Mouse (Mus musculus): ENCODE measurements around the gene Apol9b. TPM values are rescaled to one million over a fixed set of nuclear protein-coding genes. Genes with fewer than 3 reads are reported as not detected.

The Apol9b gene
- polyA plus RNA-seq, 1 experiment, result 3.7 TPM

DNA sequence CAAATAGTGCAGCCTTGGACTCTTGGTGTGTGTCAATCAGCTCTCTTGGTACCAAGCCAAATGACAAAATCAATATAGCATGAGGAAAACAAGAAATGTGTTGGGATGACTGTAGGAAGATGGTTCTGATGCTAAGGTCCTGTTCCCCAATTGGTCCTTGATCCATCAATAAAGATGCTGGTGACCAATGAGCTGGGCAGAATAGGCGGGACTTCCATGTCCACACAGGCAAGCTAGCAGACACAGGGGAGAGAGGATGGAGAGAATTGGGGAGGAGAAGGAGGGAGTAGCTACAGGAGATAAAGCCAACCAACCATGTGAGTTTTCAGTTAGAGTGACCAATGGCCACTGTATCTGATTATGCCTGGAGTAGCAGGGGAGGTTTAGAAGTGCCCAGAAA lies 17.5 kb downstream of the Apol9b start:
- DNase-seq (ENCODE audit: low read depth), result no peak

GRCm38 (mm10) chr15:77748414-77748813 lies 19.6 kb downstream of the Apol9b start:
- no peak for DNase-seq (ENCODE audit: low read depth)

DNA sequence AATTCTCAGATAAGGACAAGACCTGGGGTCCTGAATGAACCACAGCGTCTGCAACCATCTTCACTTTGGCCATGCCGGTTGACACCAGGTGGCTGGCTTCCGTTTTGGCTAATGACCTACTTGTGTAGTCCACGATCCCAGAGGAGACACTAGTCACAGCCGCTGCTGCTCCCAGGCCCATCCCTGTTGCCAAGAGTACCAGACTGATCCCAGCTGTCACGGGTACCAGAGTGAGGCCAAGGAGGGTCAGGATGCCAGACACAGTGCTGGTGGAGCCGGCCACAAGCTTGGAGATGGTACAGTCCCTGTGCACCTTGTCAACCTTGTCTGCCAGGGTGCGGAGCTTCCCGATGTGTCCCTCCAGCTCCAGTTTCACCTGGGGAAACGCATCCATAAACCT lies 20.9 kb downstream of the Apol9b start:
- no peak for DNase-seq (ENCODE audit: low read depth)

- no peak for DNase-seq (ENCODE audit: low read depth)
Measured at GRCm38 (mm10) chr15:77750461-77750860, 21.6 kb downstream of the Apol9b start.

DNA sequence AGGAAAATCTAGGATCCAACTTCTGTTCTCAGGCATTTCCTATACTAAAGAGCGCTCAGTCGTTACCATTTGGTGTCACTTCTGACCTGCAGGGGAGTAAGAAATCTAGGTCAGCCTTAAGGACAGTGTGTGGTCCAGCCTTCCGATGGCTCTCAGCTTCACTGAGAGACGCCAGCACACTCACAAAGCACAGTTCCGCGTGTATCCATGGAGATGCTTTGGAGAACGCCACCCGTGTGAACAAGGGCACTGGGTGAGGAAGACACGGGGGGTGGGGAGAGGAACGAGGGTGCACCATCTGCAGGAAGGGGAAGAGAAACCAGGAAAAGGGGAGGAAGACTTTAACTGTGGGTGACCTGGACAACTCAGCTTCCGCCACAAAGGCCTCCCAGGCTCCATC lies 23.6 kb downstream of the Apol9b start:
- no peak for DNase-seq (ENCODE audit: low read depth)

DNA sequence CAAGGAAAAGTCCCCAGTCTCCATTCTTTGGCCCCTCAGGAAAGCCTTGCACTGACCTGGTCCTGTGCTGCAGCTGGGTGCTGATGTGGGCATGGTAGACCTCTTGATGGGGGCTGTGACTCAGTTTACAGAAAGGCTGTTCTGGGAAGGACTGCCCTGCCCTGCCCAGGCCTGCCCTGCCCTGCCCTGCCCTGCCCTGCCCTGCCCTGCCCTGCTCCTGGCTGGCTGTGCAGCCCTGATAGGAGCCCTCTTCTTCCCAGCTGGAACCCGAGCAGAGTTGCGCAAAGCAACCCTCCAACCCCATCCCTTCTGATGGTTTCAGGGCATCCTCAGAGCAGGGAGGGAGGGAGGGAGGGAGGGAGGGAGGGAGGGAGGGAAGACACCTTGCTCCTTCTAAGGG lies 26.3 kb downstream of the Apol9b start:
- no peak for DNase-seq (ENCODE audit: low read depth)

- DNase-seq (ENCODE audit: low read depth), result no peak
Measured at GRCm38 (mm10) chr15:77756081-77756480, 27.2 kb downstream of the Apol9b start.

DNA sequence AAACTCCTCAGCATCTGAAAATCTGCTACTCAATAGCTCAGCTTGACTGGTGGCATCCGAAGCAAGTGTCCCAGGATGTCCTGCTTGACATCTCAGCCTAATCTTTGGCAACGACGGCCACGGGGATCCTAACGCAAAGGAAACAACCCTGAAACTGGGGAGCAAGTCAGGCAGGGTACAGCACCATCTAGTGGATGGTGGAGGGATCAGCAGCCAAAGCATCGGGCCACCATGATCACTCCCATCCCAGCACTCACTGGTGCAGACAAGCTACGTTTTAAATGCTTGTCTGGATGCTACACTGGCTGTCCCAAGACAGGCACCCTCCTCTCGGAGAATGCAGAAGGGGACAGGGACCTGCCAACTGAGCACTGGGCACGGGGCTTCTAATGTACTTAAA lies 28.0 kb downstream of the Apol9b start, which contains the start of gene Apol8:
TSS of gene Apol8 (minus strand) at position 156 of the 400 bp plus-strand sequence.
- DNase-seq (ENCODE audit: low read depth), result no peak

DNA sequence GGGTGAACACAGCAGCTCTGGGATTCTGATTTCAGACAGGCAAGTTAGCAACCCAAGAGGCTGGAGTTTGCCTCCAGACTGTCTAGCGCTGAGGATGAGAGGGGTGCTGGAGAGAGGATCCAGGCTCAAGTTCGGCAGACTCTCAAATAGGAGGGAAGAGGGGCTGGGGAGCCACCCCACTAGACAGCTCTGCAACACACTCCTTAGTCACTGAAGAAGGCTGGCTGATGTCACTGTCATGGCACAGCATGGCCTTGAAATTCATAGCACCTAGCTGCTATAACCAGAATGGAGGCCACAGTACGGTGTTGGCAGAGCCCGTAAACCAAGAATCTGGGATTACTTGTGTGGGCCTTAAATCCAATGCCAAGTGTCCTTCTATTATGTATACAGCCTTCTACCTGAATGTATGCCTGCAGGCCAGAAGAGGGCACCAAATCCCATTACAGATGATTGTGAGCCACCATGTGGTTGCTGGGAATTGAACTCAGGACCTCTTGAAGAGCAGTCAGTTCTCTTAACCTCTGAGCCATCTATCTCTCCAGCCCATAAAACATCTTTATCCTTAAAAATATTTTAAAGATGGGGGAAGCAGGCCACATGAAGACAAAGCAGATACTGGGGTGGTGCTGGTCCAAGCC lies 28.9 kb downstream of the Apol9b start:
- DNase-seq (ENCODE audit: low read depth), result no peak

DNA sequence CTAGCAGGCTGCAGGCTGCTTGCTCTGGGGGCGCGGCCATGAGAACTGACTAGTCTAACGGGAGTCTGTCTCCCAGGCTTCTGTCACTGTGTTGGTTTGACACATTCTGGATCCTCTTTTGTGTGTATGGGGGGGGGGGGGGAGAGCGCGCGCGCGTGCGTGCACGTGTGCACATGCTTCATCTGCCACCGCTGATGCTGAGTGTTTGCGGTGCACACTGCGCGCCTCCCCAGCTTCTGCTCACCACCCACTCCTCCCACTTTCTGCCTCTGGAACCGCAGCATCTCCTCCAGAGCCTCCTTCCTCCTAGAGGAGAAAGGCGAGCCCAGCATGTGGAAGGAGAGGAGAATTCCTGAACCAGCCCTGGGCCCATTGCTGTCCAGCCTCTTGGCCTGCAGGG lies 31.2 kb downstream of the Apol9b start:
- no peak for DNase-seq (ENCODE audit: low read depth)

DNA sequence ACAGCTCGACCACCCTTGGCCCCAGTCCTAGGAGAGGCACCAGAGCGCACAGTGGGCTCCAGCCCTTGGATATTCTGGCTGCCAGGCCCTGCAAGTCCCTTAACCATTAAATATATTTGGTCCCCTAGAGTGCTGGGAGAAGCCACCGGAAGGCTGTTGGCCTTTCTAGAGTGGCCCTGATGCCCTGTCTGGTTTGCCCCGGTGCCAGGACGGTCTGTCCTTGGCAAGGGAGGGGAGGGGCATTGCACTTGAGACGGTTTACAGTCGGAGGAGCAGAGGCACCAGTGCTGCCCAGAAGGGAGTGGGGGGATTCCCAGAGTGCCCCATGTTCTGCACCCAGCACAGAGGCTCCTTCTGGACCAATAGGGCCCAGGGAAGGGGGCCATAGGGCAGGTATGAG lies 32.2 kb downstream of the Apol9b start:
- DNase-seq (ENCODE audit: low read depth), result no peak

- DNase-seq (ENCODE audit: low read depth), result no peak
Measured at GRCm38 (mm10) chr15:77761561-77762380, 32.9 kb downstream of the Apol9b start.

DNA sequence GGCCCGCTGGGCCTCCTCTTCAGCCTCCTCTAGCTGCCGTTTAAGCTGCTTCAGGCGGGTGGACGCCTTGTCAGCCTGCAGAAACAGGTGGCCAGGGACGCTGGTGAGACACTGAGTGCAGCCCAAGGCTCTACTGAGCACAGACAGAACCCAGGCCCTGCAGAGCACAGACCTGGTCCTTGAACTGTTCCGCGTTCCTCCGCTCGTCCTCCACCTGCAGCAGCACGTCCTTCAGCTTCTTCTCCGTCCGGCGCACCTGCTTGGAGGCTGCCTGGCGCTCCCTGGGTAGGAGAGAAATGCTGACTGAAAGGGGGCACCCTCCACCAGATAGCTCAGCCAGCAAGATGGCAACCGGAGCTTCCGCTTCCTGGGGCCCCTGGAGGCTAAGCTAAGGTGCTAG lies 34.2 kb downstream of the Apol9b start:
- no peak for DNase-seq (ENCODE audit: low read depth)

DNA sequence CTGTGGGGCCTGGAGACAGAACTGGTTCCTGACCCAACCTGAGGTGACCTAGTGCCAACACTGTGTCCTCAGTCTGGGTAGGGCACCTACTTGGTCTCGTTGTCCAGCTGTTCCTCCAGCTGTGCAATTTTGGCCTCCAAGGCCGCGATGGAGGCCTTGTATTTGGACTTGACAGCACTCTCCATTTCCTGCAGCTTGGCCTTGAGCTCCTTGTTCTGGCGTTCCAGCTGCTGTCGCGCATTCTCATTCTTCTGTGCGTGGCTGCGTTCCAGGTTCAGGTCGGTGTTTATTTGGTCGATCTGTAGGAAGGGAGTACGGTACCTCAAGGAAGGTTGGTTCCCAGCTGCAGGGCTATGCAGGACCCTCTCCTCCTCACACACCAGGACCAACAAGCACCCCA lies 34.9 kb downstream of the Apol9b start:
- no peak for DNase-seq (ENCODE audit: low read depth)

GRCm38 (mm10) chr15:77764391-77765006 lies 35.7 kb downstream of the Apol9b start:
- DNase-seq (ENCODE audit: low read depth), result no peak

- DNase-seq (ENCODE audit: low read depth), result no peak
Measured at GRCm38 (mm10) chr15:77765484-77766093, 36.8 kb downstream of the Apol9b start.

- DNase-seq (ENCODE audit: low read depth), result no peak
Measured at GRCm38 (mm10) chr15:77766981-77767380, 38.1 kb downstream of the Apol9b start.

DNA sequence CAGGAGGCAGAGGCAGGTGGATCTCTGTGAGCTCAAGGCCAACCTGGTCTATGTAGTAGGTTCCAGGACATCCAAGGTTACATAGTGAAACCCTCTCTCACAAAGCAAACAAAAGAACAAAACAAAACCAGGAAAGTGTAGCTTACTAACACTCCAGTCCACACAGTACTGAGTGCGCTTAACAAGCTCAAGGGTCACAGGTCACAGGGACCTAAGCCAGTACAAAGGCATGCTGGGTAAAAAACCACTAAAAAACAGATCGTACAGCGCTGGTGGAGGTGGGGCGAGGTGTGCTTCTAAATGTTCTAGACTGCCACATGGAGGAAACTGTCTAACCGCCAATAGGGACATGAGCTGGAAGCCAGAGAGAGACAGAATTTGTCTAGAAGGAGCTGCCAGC lies 41.5 kb downstream of the Apol9b start:
- no peak for DNase-seq (ENCODE audit: low read depth)

DNA sequence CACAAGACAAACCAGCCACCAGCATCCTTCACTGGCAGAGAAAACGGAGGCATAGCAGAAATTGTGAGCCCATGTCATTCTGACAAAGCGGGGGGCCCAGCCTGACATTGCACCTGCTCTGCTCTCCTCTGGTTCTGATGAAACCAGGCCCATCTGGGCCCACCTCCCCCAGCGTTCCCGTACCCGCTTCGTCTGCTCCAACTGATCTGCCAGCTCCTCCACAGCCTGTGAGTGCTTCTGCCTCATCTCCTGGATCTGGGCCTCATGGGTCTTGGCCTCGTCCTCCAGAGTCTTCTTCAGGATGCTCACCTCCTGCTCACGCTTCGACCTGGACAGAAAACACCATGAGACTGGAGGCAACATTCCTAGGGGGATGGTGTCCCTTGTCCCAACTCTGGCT lies 42.1 kb downstream of the Apol9b start:
- no peak for DNase-seq (ENCODE audit: low read depth)

- no peak for DNase-seq (ENCODE audit: low read depth)
Measured at GRCm38 (mm10) chr15:77773099-77773915, 44.5 kb downstream of the Apol9b start.

- DNase-seq (ENCODE audit: low read depth), result no peak
Measured at GRCm38 (mm10) chr15:77774303-77774702, 45.5 kb downstream of the Apol9b start.
